Mouse (Mus musculus): ENCODE results near the gene Rpp40. TPM values are rescaled to one million over a fixed set of nuclear protein-coding genes. Genes with fewer than 3 reads are reported as not detected.

Rpp40 gene
- polyA plus RNA-seq, 1 experiment: 14.9 TPM

GRCm38 (mm10) chr13:35886121-35886725 is 19.9 kb downstream of the Rpp40 start:
- Histone ChIP-seq H3ac (ENCODE audit: control insufficient read depth, insufficient read length, low read depth) (no peak overlapping the region), H3K36me3 (ENCODE audit: control insufficient read depth, insufficient read depth) (no peaks in the 10 kb centered on the region), H3K79me2 (ENCODE audit: control insufficient read depth, insufficient read depth) (no peaks in the 10 kb centered on the region), H3K79me3 (ENCODE audit: low read depth) (no peaks in the 10 kb centered on the region), H3K4me3 (ENCODE audit: insufficient read depth, poor library complexity, severe bottlenecking) (no peak overlapping the region), H3K27me3 (ENCODE audit: control insufficient read depth, insufficient read depth, insufficient read length) (no peaks in the 10 kb centered on the region)
- TF ChIP-seq CTCF (IDR thresholded peaks at IDR 0.05; ENCODE audit: control insufficient read depth, insufficient read depth, insufficient read length): peak; percentile 28
- TF ChIP-seq FOSL1 (IDR thresholded peaks at IDR 0.05; ENCODE audit: insufficient read depth, low read length, poor library complexity, severe bottlenecking): no peak

DNA sequence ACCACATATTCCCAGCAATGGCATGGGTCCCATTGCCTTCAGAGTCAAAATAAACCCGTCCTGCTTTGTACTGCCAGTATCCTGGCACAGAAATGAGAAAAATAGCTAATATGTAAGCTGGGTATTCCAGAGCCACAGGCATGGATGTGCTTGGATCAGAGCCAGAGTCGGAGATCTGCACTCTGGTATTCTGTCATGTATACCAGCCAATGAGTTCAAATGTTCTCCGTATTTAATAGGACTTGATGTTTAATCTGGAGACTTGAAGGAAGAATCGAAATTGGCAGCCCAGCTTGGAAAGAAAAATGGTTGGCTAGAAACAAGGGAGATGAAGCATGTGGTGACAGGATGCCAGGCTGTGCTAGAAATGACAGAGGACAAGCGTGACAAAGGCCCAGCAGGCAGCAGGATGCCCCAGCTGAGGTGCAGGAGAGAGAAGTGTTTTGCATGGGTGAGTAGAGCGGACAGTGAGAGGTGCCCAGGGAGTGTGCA is 25.6 kb downstream of the Rpp40 start:
- H3K27me3 ChIP-seq (ENCODE audit: control insufficient read depth, insufficient read depth, insufficient read length): no peaks in the 10 kb centered on the region
- no peak overlapping the region for H3ac ChIP-seq (ENCODE audit: control insufficient read depth, insufficient read length, low read depth)
- no peaks in the 10 kb centered on the region for H3K36me3 ChIP-seq (ENCODE audit: control insufficient read depth, insufficient read depth)
- TF ChIP-seq MYOD1 (IDR thresholded peaks at IDR 0.05; ENCODE audit: control insufficient read depth, insufficient read length, low read depth): no peak
- TF ChIP-seq CEBPB (IDR thresholded peaks at IDR 0.05; ENCODE audit: low read depth): no peak
- TF ChIP-seq CTCF (IDR thresholded peaks at IDR 0.05; ENCODE audit: control insufficient read depth, insufficient read depth, insufficient read length): no peak
- TF ChIP-seq USF1 (IDR thresholded peaks at IDR 0.05; ENCODE audit: low read depth): no peak
- no peak for TF ChIP-seq MYOG (IDR thresholded peaks at IDR 0.05; ENCODE audit: control insufficient read depth, extremely low read depth, insufficient read length)
- no peak for TF ChIP-seq FOSL1 (IDR thresholded peaks at IDR 0.05; ENCODE audit: insufficient read depth, low read length, poor library complexity, severe bottlenecking)
- no peak for TF ChIP-seq MAX (IDR thresholded peaks at IDR 0.05)
- no peak overlapping the region for H3K4me3 ChIP-seq (ENCODE audit: insufficient read depth, poor library complexity, severe bottlenecking)
- H3K79me3 ChIP-seq (ENCODE audit: low read depth): no peaks in the 10 kb centered on the region
- no peaks in the 10 kb centered on the region for H3K79me2 ChIP-seq (ENCODE audit: control insufficient read depth, insufficient read depth)

- H3K79me2 ChIP-seq (ENCODE audit: control insufficient read depth, insufficient read depth): no peaks in the 10 kb centered on the region
- no peaks in the 10 kb centered on the region for H3K36me3 ChIP-seq (ENCODE audit: control insufficient read depth, insufficient read depth)
- no peaks in the 10 kb centered on the region for H3K79me3 ChIP-seq (ENCODE audit: low read depth)
- H3K4me3 ChIP-seq (ENCODE audit: insufficient read depth, poor library complexity, severe bottlenecking): no peak overlapping the region
- no peak overlapping the region for H3ac ChIP-seq (ENCODE audit: control insufficient read depth, insufficient read length, low read depth)
- TF ChIP-seq MAX (IDR thresholded peaks at IDR 0.05) (no peak), MYOG (IDR thresholded peaks at IDR 0.05; ENCODE audit: control insufficient read depth, extremely low read depth, insufficient read length) (no peak), CEBPB (IDR thresholded peaks at IDR 0.05; ENCODE audit: low read depth) (no peak), CTCF (IDR thresholded peaks at IDR 0.05; ENCODE audit: control insufficient read depth, insufficient read depth, insufficient read length) (no peak), FOSL1 (IDR thresholded peaks at IDR 0.05; ENCODE audit: insufficient read depth, low read length, poor library complexity, severe bottlenecking) (no peak), MYOD1 (IDR thresholded peaks at IDR 0.05; ENCODE audit: control insufficient read depth, insufficient read length, low read depth) (no peak), USF1 (IDR thresholded peaks at IDR 0.05; ENCODE audit: low read depth) (no peak)
- H3K27me3 ChIP-seq (ENCODE audit: control insufficient read depth, insufficient read depth, insufficient read length): no peaks in the 10 kb centered on the region
Observed at GRCm38 (mm10) chr13:35879519-35879918, 26.6 kb downstream of the Rpp40 start.

DNA sequence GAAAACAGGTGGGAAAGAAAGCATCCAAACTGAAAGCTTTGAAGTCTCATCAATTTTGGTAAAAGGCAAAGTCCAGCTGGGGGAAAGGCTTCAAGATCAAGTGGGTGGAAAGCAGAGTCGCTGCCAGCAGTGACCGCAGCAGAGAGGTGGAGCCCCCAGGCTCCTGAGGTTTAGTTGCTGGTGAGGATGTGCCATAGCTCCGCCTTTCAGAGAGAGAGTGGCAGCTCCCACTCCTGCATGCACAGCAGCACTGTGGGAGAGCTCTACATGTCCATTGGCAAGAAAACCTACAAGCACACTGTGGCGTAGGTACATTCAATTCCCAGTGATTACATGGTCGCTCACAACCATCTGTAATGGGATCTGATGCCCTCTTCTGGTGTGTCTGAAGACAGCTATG is 27.1 kb downstream of the Rpp40 start:
- Histone ChIP-seq H3K4me3 (ENCODE audit: insufficient read depth, poor library complexity, severe bottlenecking) (no peak overlapping the region), H3K79me2 (ENCODE audit: control insufficient read depth, insufficient read depth) (no peaks in the 10 kb centered on the region), H3K36me3 (ENCODE audit: control insufficient read depth, insufficient read depth) (no peaks in the 10 kb centered on the region), H3K27me3 (ENCODE audit: control insufficient read depth, insufficient read depth, insufficient read length) (no peaks in the 10 kb centered on the region), H3K79me3 (ENCODE audit: low read depth) (no peaks in the 10 kb centered on the region), H3ac (ENCODE audit: control insufficient read depth, insufficient read length, low read depth) (no peak overlapping the region)
- TF ChIP-seq MYOG (IDR thresholded peaks at IDR 0.05; ENCODE audit: control insufficient read depth, extremely low read depth, insufficient read length) (no peak), FOSL1 (IDR thresholded peaks at IDR 0.05; ENCODE audit: insufficient read depth, low read length, poor library complexity, severe bottlenecking) (no peak), MYOD1 (IDR thresholded peaks at IDR 0.05; ENCODE audit: control insufficient read depth, insufficient read length, low read depth) (no peak), CEBPB (IDR thresholded peaks at IDR 0.05; ENCODE audit: low read depth) (no peak), CTCF (IDR thresholded peaks at IDR 0.05; ENCODE audit: control insufficient read depth, insufficient read depth, insufficient read length) (no peak), USF1 (IDR thresholded peaks at IDR 0.05; ENCODE audit: low read depth) (no peak), MAX (IDR thresholded peaks at IDR 0.05) (no peak)

GRCm38 (mm10) chr13:35878282-35878681 is 27.9 kb downstream of the Rpp40 start:
- H3K79me2 ChIP-seq (ENCODE audit: control insufficient read depth, insufficient read depth): no peaks in the 10 kb centered on the region
- no peak overlapping the region for H3K4me3 ChIP-seq (ENCODE audit: insufficient read depth, poor library complexity, severe bottlenecking)
- no peaks in the 10 kb centered on the region for H3K79me3 ChIP-seq (ENCODE audit: low read depth)
- H3K36me3 ChIP-seq (ENCODE audit: control insufficient read depth, insufficient read depth): no peaks in the 10 kb centered on the region
- TF ChIP-seq MYOG (IDR thresholded peaks at IDR 0.05; ENCODE audit: control insufficient read depth, extremely low read depth, insufficient read length) (no peak), FOSL1 (IDR thresholded peaks at IDR 0.05; ENCODE audit: insufficient read depth, low read length, poor library complexity, severe bottlenecking) (no peak), MYOD1 (IDR thresholded peaks at IDR 0.05; ENCODE audit: control insufficient read depth, insufficient read length, low read depth) (no peak), CEBPB (IDR thresholded peaks at IDR 0.05; ENCODE audit: low read depth) (no peak), USF1 (IDR thresholded peaks at IDR 0.05; ENCODE audit: low read depth) (no peak), MAX (IDR thresholded peaks at IDR 0.05) (no peak), CTCF (IDR thresholded peaks at IDR 0.05; ENCODE audit: control insufficient read depth, insufficient read depth, insufficient read length) (no peak)
- no peaks in the 10 kb centered on the region for H3K27me3 ChIP-seq (ENCODE audit: control insufficient read depth, insufficient read depth, insufficient read length)
- no peak overlapping the region for H3ac ChIP-seq (ENCODE audit: control insufficient read depth, insufficient read length, low read depth)

GRCm38 (mm10) chr13:35875396-35875795 is 30.8 kb downstream of the Rpp40 start:
- TF ChIP-seq FOSL1 (IDR thresholded peaks at IDR 0.05; ENCODE audit: insufficient read depth, low read length, poor library complexity, severe bottlenecking): no peak
- TF ChIP-seq MAX (IDR thresholded peaks at IDR 0.05): no peak
- TF ChIP-seq CTCF (IDR thresholded peaks at IDR 0.05; ENCODE audit: control insufficient read depth, insufficient read depth, insufficient read length): no peak
- H3ac ChIP-seq (ENCODE audit: control insufficient read depth, insufficient read length, low read depth): no peak overlapping the region
- no peaks in the 10 kb centered on the region for H3K79me3 ChIP-seq (ENCODE audit: low read depth)
- H3K4me3 ChIP-seq (ENCODE audit: insufficient read depth, poor library complexity, severe bottlenecking): no peak overlapping the region
- H3K79me2 ChIP-seq (ENCODE audit: control insufficient read depth, insufficient read depth): no peaks in the 10 kb centered on the region
- H3K27me3 ChIP-seq (ENCODE audit: control insufficient read depth, insufficient read depth, insufficient read length): no peaks in the 10 kb centered on the region
- peaks cover 8% of the 10 kb centered on the region for H3K36me3 ChIP-seq (ENCODE audit: control insufficient read depth, insufficient read depth)
